23 mouse cellular contexts compared by ENCODE assay signal in genomic region chr6:126190218-126190871, GRCm38 (mm10). TPM values are rescaled to one million over a fixed set of nuclear protein-coding genes. Genes with fewer than 3 reads are reported as not detected.
A peak's percentile ranks its signal among the peaks of the same experiment; 100 is the strongest.
DNase-seq lines count a peak whose midpoint lies in the region; ATAC-seq and TF ChIP-seq lines count a peak whose summit lies in the region.
"Had no signal": no experiment of that assay in that cellular context is flagged by ENCODE, and none has a peak within 500 bp of the region (broad histone marks: within the 10 kb centered on the region; RNA-seq: fewer than 3 reads in every experiment).

No protein-coding gene starts in this region.

- no peak for TF ChIP-seq CTCF in kidney, adult 2 months (conservative IDR thresholded peaks at IDR 0.05; ENCODE audit: insufficient read depth, insufficient read length, low read depth, low read length)
- no peak for TF ChIP-seq CTCF in Patski (IDR thresholded peaks at IDR 0.05)
- no peak for TF ChIP-seq CTCF in kidney, postnatal 0 days (IDR thresholded peaks at IDR 0.05; ENCODE audit: low read depth)

- H3K27me3 ChIP-seq in kidney, adult 2 months (replicated peaks; ENCODE audit: control insufficient read depth, insufficient read depth, low read length), result no peaks in the 10 kb centered on the region
- H3K27me3 ChIP-seq in Patski, result no peaks in the 10 kb centered on the region
- no peaks in the 10 kb centered on the region for H3K27me3 ChIP-seq in kidney, postnatal 0 days (ENCODE audit: insufficient read depth, low read length)
- H3K27me3 ChIP-seq: hindbrain, embryonic 12.5 days; limb, embryonic 15.5 days; midbrain, embryonic 13.5 days; neural tube, embryonic 12.5 days had no signal

- H3K36me3 ChIP-seq in kidney, adult 2 months (ENCODE audit: control insufficient read depth, insufficient read depth, low read length), result no peaks in the 10 kb centered on the region
- H3K36me3 ChIP-seq in kidney, postnatal 0 days (ENCODE audit: insufficient read depth, low read length), result no peaks in the 10 kb centered on the region
- H3K36me3 ChIP-seq: forebrain, embryonic 12.5 days; hindbrain, embryonic 12.5 days; limb, embryonic 15.5 days; midbrain, embryonic 13.5 days; neural tube, embryonic 12.5 days had no signal

- no peak overlapping the region for H3K27ac ChIP-seq in kidney, adult 2 months (ENCODE audit: insufficient read depth, low read depth, low read length)
- H3K27ac ChIP-seq in kidney, postnatal 0 days, result no peak overlapping the region
- H3K27ac ChIP-seq: forebrain, embryonic 12.5 days; gastrocnemius, adult 2 months; hindbrain, embryonic 12.5 days; limb, embryonic 15.5 days; midbrain, embryonic 13.5 days; neural tube, embryonic 12.5 days had no signal

- TF ChIP-seq POLR2A in kidney, adult 2 months (IDR thresholded peaks at IDR 0.05; ENCODE audit: low read depth, low read length), result no peak

- ATAC-seq in Patski, result peak; percentile 31
- no peak for ATAC-seq in kidney, postnatal 0 days (replicated peaks; ENCODE audit: low FRiP score, low read depth)
- ATAC-seq in megakaryocyte-erythroid progenitor cell, adult 5-6 weeks (replicated peaks; ENCODE audit: low FRiP score, low TSS enrichment, poor library complexity, severe bottlenecking), result no peak
- ATAC-seq: inflammation-experienced regulatory T-cells, adult 6 months; liver, postnatal 0 days; midbrain, embryonic 13.5 days had no signal

- no peaks in the 10 kb centered on the region for H3K4me1 ChIP-seq in kidney, adult 2 months (ENCODE audit: control insufficient read depth, insufficient read depth, low read length)
- H3K4me1 ChIP-seq in kidney, postnatal 0 days (replicated peaks; ENCODE audit: insufficient read depth, low read length), result no peaks in the 10 kb centered on the region
- H3K4me1 ChIP-seq: forebrain, embryonic 12.5 days; limb, embryonic 15.5 days; midbrain, embryonic 13.5 days; neural tube, embryonic 12.5 days had no signal

- H3K9ac ChIP-seq in kidney, postnatal 0 days (ENCODE audit: low read depth, low read length), result no peak overlapping the region
- H3K9ac ChIP-seq: forebrain, embryonic 12.5 days; hindbrain, embryonic 12.5 days; limb, embryonic 15.5 days; liver, postnatal 0 days; midbrain, embryonic 13.5 days; neural tube, embryonic 12.5 days had no signal

- in situ Hi-C loops in Patski (cut with MboI; ENCODE audit: low pct_unique_long_range_greater_than_20kb), result no loop called here

- peak; percentile 14 for DNase-seq in adrenal gland, postnatal 10 days
- no peak for DNase-seq in adrenal gland, adult 8-10 months
- peak; percentile 40 for DNase-seq in kidney, adult 2 months
- no peak for DNase-seq in kidney, adult 8-10 months
- DNase-seq in Patski (ENCODE audit: low read depth, low spot score), result peak; percentile 27
- peak; percentile 67 for DNase-seq in kidney, postnatal 0 days (ENCODE audit: low spot score)
- DNase-seq in thymus, postnatal 14 days, result no peak
- DNase-seq: adrenal gland, postnatal 25 days; cerebellum, adult 18-20 months; cerebellum, postnatal 25 days; gastrocnemius, adult 2 months; liver, postnatal 0 days; lung, postnatal 10 days; thymus, postnatal 25 days had no signal

- H3K9me3 ChIP-seq in kidney, postnatal 0 days (replicated peaks; ENCODE audit: low read length), result no peaks in the 10 kb centered on the region
- H3K9me3 ChIP-seq: forebrain, embryonic 12.5 days; hindbrain, embryonic 12.5 days; limb, embryonic 15.5 days; midbrain, embryonic 13.5 days; neural tube, embryonic 12.5 days had no signal

- H3K4me2 ChIP-seq in kidney, postnatal 0 days (ENCODE audit: low read length), result no peak overlapping the region
- H3K4me2 ChIP-seq: forebrain, embryonic 12.5 days; hindbrain, embryonic 12.5 days; limb, embryonic 15.5 days; midbrain, embryonic 13.5 days; neural tube, embryonic 12.5 days had no signal

- CTCF ChIA-PET in Patski (lab: Charles Lee), result no interaction called here

- WGBS in kidney, adult 2 months, result 46% methylated on average over 10 of the region's 10 CpGs
- WGBS in kidney, postnatal 0 days, result 53% methylated on average over 10 of the region's 10 CpGs

- POLR2A ChIA-PET in Patski (lab: Charles Lee), result no interaction called here

- H3K4me3 ChIP-seq in kidney, adult 2 months (ENCODE audit: insufficient read depth, low read depth, low read length), result no peak overlapping the region
- no peak overlapping the region for H3K4me3 ChIP-seq in kidney, postnatal 0 days (replicated peaks; ENCODE audit: low read depth, low read length)
- H3K4me3 ChIP-seq: forebrain, embryonic 12.5 days; gastrocnemius, adult 2 months; hindbrain, embryonic 12.5 days; limb, embryonic 15.5 days; midbrain, embryonic 13.5 days; neural tube, embryonic 12.5 days had no signal

RNA-seq across cellular contexts. Expression of gene Ntf3, which starts 23.6 kb away (rescaled TPM):
- 1 to 10 TPM; 3.0 to 3.7 TPM for total RNA-seq in adrenal gland, postnatal 10 days (2021)
- 1 to 10 TPM; 1.3 to 4.1 (median 2.6) TPM for total RNA-seq in adrenal gland, adult 8-10 months (2022)
- 3.4 and 4.1 TPM in 2 replicates for polyA plus RNA-seq in kidney, adult 2 months (2012; rRNA removed)
- polyA plus RNA-seq in Patski (2021), result not detected
- 14.6 TPM in 2 replicates for polyA plus RNA-seq in kidney, postnatal 0 days (2015; fragmentation: Nextera tagmentation; extraction: Ambion mirVana)
- not detected in 2 replicates for total RNA-seq in megakaryocyte-erythroid progenitor cell, adult 5-6 weeks (2014; fragmentation: Nextera tagmentation)
- not detected in 2 replicates for total RNA-seq in megakaryocyte-erythroid progenitor cell, adult 5-6 weeks (2017)
- total RNA-seq: granulocyte monocyte progenitor cell, adult 5-6 weeks; megakaryocyte progenitor cell, adult 5-6 weeks had no signal
- polyA plus RNA-seq: inflammation-experienced regulatory T-cells, adult 6 months had no signal

Comparison
In these comparisons a context has a peak if more than half of its experiments do, and no peak if none do; other contexts are left out.
1. DNase-seq: peak in adrenal gland, postnatal 10 days (single experiment), kidney, adult 2 months (single experiment), Patski (single experiment) and kidney, postnatal 0 days (single experiment); none in adrenal gland, adult 8-10 months (single experiment), kidney, adult 8-10 months (0 of 2) and thymus, postnatal 14 days (single experiment).